Mouse (Mus musculus): Measurements from ENCODE around the gene Prr29. TPM values are rescaled to one million over a fixed set of nuclear protein-coding genes. Genes with fewer than 3 reads are reported as not detected.

The Prr29 gene
- polyA plus RNA-seq, 1 experiment from 2014 or later, result 0.60 TPM

DNA sequence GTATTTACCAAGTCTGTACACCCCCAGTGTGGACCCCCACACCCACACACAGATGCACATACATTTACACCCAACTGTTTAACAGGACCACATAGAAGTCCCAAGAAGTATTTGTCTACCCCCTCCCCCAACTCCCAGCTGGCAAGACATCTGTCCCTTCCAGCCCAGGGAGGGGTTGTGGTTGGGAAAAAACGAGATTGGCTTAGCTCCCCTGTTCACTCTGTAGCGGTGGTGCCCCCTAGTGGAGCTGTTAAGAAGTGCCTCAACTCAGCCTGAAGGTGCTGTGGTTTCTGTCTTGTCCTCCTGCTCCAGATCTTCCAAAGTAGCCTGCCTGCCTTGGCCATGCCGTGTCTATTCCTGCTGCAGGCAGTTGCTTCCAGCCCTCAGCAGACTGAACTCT is 1.0 kb downstream of the Prr29 start:
- no peak overlapping the region for H3K9ac ChIP-seq (ENCODE audit: low read length)
- ATAC-seq (replicated peaks; ENCODE audit: low FRiP score, low TSS enrichment, low read depth), result no peak

DNA sequence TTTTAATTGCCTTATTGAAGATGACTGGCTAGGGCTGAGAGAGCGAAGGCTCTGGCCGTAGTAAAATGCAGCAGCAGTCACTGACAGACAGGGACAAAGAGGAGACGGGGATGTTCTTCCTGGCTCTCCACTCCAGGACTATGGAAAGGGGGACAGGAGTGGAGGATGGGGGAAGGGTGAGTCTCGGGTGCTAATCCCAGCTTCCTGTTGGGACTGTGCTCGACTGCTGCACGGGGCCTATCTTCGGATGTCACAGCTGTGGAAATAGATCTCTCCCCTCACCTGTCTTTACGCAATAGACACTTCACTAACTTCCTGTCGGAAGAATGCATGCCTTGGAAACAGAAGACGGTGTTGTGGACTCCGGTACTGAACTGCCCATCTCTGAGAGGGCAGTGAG is 8.7 kb downstream of the Prr29 start:
- Histone ChIP-seq H3K36me3 (ENCODE audit: control insufficient read depth, insufficient read depth, low read length) (no peaks in the 10 kb centered on the region), H3K4me3 (ENCODE audit: low read depth, low read length) (no peak overlapping the region), H3K27me3 (replicated peaks; ENCODE audit: control insufficient read depth, insufficient read depth, low read length) (no peaks in the 10 kb centered on the region), H3K9me3 (ENCODE audit: control insufficient read depth, low read length) (no peaks in the 10 kb centered on the region), H3K9ac (ENCODE audit: low read length) (no peak overlapping the region), H3K27ac (ENCODE audit: low read depth) (no peak overlapping the region; the same call in 1 of the 2 replicates), H3K4me1 (replicated peaks; ENCODE audit: control insufficient read depth, insufficient read depth, low read length) (peaks cover 10% of the 10 kb centered on the region), H3K4me2 (ENCODE audit: low read length) (no peak overlapping the region)
- no peak for DNase-seq (ENCODE audit: low spot score)
- 38% methylated on average over 11 of the region's 11 CpGs for WGBS
- 0 out of 2 replicates have a peak, but pooled peaks have one; percentile 40 for ATAC-seq (replicated peaks; ENCODE audit: low FRiP score, low TSS enrichment, low read depth)

More for the DNA sequence above, 1.0 kb downstream of the Prr29 start:
- no peaks in the 10 kb centered on the region for H3K27me3 ChIP-seq (replicated peaks; ENCODE audit: control insufficient read depth, insufficient read depth, low read length)
- DNase-seq (ENCODE audit: low spot score), result peak; percentile 89
- no peak overlapping the region for H3K4me3 ChIP-seq (ENCODE audit: low read depth, low read length)
- no peaks in the 10 kb centered on the region for H3K36me3 ChIP-seq (ENCODE audit: control insufficient read depth, insufficient read depth, low read length)
- H3K27ac ChIP-seq (ENCODE audit: low read depth), result no peak overlapping the region
- no peaks in the 10 kb centered on the region for H3K9me3 ChIP-seq (ENCODE audit: control insufficient read depth, low read length)
- WGBS, result 8% methylated on average over 3 of the region's 3 CpGs
- no peak overlapping the region for H3K4me2 ChIP-seq (ENCODE audit: low read length)
- 0 out of 2 replicates have a peak, but pooled peaks cover 6% of the 10 kb centered on the region for H3K4me1 ChIP-seq (replicated peaks; ENCODE audit: control insufficient read depth, insufficient read depth, low read length)

DNA sequence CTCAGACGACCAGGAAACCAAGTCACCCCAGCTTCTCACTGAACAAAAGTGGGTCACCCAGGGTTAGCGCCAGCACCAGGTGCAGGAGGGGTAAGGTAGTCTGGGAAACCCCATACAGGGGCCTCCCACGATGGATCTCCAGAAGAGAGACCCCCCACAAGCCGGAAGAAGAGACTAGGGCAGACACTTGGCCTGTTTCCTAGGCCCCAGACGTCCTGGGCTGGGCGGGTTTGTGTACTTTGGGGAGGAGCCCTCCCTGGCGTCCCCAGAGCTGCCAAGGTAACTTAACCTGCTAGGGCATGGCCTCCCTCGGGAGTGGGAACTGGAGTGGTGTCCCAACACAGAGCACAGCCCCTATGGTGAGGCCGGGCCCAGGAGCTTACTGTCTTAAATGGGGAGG is 9.3 kb downstream of the Prr29 start:
- peak; percentile 60 for DNase-seq (ENCODE audit: low spot score)
- H3K27ac ChIP-seq (ENCODE audit: low read depth), result no peak overlapping the region; the same call in 1 of the 2 replicates
- H3K27me3 ChIP-seq (replicated peaks; ENCODE audit: control insufficient read depth, insufficient read depth, low read length), result no peaks in the 10 kb centered on the region
- H3K4me3 ChIP-seq (ENCODE audit: low read depth, low read length), result no peak overlapping the region
- H3K36me3 ChIP-seq (ENCODE audit: control insufficient read depth, insufficient read depth, low read length), result no peaks in the 10 kb centered on the region
- no peak overlapping the region; the same call in 1 of the 2 replicates for H3K4me2 ChIP-seq (ENCODE audit: low read length)
- 25% methylated on average over 9 of the region's 9 CpGs for WGBS
- H3K4me1 ChIP-seq (replicated peaks; ENCODE audit: control insufficient read depth, insufficient read depth, low read length), result peaks cover 10% of the 10 kb centered on the region
- no peak overlapping the region for H3K9ac ChIP-seq (ENCODE audit: low read length)
- no peaks in the 10 kb centered on the region for H3K9me3 ChIP-seq (ENCODE audit: control insufficient read depth, low read length)
- peak; percentile 55 for ATAC-seq (replicated peaks; ENCODE audit: low FRiP score, low TSS enrichment, low read depth)

- Histone ChIP-seq H3K9ac (ENCODE audit: low read length) (no peak overlapping the region), H3K4me1 (replicated peaks; ENCODE audit: control insufficient read depth, insufficient read depth, low read length) (peaks cover 10% of the 10 kb centered on the region), H3K36me3 (ENCODE audit: control insufficient read depth, insufficient read depth, low read length) (no peaks in the 10 kb centered on the region), H3K27me3 (replicated peaks; ENCODE audit: control insufficient read depth, insufficient read depth, low read length) (no peaks in the 10 kb centered on the region), H3K9me3 (ENCODE audit: control insufficient read depth, low read length) (no peaks in the 10 kb centered on the region), H3K4me3 (ENCODE audit: low read depth, low read length) (no peak overlapping the region), H3K27ac (ENCODE audit: low read depth) (no peak overlapping the region), H3K4me2 (ENCODE audit: low read length) (no peak overlapping the region)
- DNase-seq (ENCODE audit: low spot score) (no peak), ATAC-seq (replicated peaks; ENCODE audit: low FRiP score, low TSS enrichment, low read depth) (peak; percentile 3; the same call in 1 of the 2 replicates)
- 75% methylated on average over 5 of the region's 5 CpGs for WGBS
Measured at GRCm38 (mm10) chr11:106374979-106375378, 9.7 kb downstream of the Prr29 start.

GRCm38 (mm10) chr11:106381011-106381410 is 15.7 kb downstream of the Prr29 start:
- WGBS, result 77% methylated on average over 11 of the region's 11 CpGs
- ATAC-seq (replicated peaks; ENCODE audit: low FRiP score, low TSS enrichment, low read depth) (no peak), DNase-seq (ENCODE audit: low spot score) (no peak)
- Histone ChIP-seq H3K27ac (ENCODE audit: low read depth) (no peak overlapping the region), H3K36me3 (ENCODE audit: control insufficient read depth, insufficient read depth, low read length) (no peaks in the 10 kb centered on the region), H3K4me3 (ENCODE audit: low read depth, low read length) (peak overlapping the region; percentile 2; the same call in 1 of the 2 replicates), H3K9me3 (ENCODE audit: control insufficient read depth, low read length) (no peaks in the 10 kb centered on the region), H3K4me1 (replicated peaks; ENCODE audit: control insufficient read depth, insufficient read depth, low read length) (no peaks in the 10 kb centered on the region), H3K27me3 (replicated peaks; ENCODE audit: control insufficient read depth, insufficient read depth, low read length) (no peaks in the 10 kb centered on the region), H3K9ac (ENCODE audit: low read length) (no peak overlapping the region), H3K4me2 (ENCODE audit: low read length) (0 out of 2 replicates have a peak overlapping the region, but pooled peaks have one; percentile 3)

DNA sequence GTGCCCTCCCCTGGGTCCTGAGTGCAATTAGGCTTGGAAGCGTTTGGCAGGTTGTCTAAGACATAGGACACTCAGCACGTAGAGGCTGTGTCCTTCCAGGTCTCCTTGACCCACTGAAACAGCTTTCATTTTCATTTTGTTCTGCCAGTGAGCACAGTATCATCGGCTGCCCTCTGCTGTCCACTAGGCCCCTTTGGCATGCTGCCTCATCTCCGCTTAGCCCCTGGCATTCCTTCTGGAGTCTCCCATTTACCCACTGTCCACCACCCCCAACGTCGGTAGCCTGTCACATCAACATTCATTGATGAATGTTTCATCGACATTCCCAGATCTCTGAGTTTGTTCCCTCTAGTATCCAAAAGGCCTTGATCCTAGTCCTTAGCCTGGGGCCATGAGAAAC is 16.6 kb downstream of the Prr29 start:
- Histone ChIP-seq H3K4me3 (ENCODE audit: low read depth, low read length) (peak overlapping the region; percentile 2; the same call in 1 of the 2 replicates), H3K27me3 (replicated peaks; ENCODE audit: control insufficient read depth, insufficient read depth, low read length) (no peaks in the 10 kb centered on the region), H3K9ac (ENCODE audit: low read length) (no peak overlapping the region), H3K4me2 (ENCODE audit: low read length) (no peak overlapping the region), H3K36me3 (ENCODE audit: control insufficient read depth, insufficient read depth, low read length) (no peaks in the 10 kb centered on the region), H3K4me1 (replicated peaks; ENCODE audit: control insufficient read depth, insufficient read depth, low read length) (no peaks in the 10 kb centered on the region), H3K27ac (ENCODE audit: low read depth) (no peak overlapping the region), H3K9me3 (ENCODE audit: control insufficient read depth, low read length) (no peaks in the 10 kb centered on the region)
- no peak for DNase-seq (ENCODE audit: low spot score)
- 84% methylated on average over 7 of the region's 7 CpGs for WGBS
- ATAC-seq (replicated peaks; ENCODE audit: low FRiP score, low TSS enrichment, low read depth), result no peak

- Histone ChIP-seq H3K4me1 (replicated peaks; ENCODE audit: control insufficient read depth, insufficient read depth, low read length) (no peaks in the 10 kb centered on the region), H3K36me3 (ENCODE audit: control insufficient read depth, insufficient read depth, low read length) (no peaks in the 10 kb centered on the region), H3K27me3 (replicated peaks; ENCODE audit: control insufficient read depth, insufficient read depth, low read length) (no peaks in the 10 kb centered on the region), H3K4me3 (ENCODE audit: low read depth, low read length) (no peak overlapping the region), H3K4me2 (ENCODE audit: low read length) (no peak overlapping the region), H3K27ac (ENCODE audit: low read depth) (no peak overlapping the region), H3K9ac (ENCODE audit: low read length) (no peak overlapping the region), H3K9me3 (ENCODE audit: control insufficient read depth, low read length) (no peaks in the 10 kb centered on the region)
- WGBS, result 70% methylated on average over 5 of the region's 5 CpGs
- DNase-seq (ENCODE audit: low spot score), result no peak
- ATAC-seq (replicated peaks; ENCODE audit: low FRiP score, low TSS enrichment, low read depth), result no peak; the same call in 1 of the 2 replicates
Measured at GRCm38 (mm10) chr11:106382424-106382823, 17.2 kb downstream of the Prr29 start.

DNA sequence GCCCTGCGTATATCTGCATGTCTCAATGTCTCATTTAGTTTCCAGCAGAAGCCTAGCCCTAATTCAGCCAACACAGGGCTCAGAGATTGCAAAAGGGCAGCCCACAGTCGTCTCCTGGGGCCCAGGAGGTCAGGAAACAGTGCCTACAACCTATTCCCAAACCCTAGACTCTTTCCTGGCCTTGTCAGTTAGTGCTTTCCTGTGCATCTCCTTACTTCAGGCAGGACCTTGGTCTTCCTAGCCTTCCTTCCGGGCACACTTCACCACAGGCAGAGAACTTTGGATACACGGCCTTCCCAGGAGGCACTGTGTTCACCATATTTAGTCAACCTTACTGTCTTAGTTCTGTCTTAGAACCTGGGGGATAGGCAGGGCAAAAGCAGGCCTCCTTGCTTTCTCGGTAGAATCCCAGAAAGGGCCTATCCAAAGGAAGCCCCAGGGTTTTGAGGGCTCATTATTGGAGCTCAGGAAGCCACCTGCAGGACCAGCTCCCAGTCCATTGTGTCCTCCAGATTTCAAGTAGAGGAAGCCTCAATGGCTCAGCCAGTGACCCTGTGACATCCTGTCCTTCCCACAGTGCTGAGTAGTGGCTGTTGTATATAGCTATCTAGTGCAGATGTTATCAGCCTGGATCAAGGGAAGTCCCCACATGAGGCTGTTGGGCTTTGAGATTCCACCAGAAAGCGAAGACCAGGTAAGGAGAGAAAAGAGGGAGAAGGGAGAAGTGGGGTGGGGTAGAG is 17.9 kb downstream of the Prr29 start:
- no peak overlapping the region for H3K9ac ChIP-seq (ENCODE audit: low read length)
- H3K4me3 ChIP-seq (ENCODE audit: low read depth, low read length), result no peak overlapping the region
- peak overlapping the region; percentile 54; the same call in 1 of the 2 replicates for H3K27ac ChIP-seq (ENCODE audit: low read depth)
- H3K36me3 ChIP-seq (ENCODE audit: control insufficient read depth, insufficient read depth, low read length), result no peaks in the 10 kb centered on the region
- DNase-seq (ENCODE audit: low spot score) (no peak), ATAC-seq (replicated peaks; ENCODE audit: low FRiP score, low TSS enrichment, low read depth) (no peak)
- no peaks in the 10 kb centered on the region for H3K4me1 ChIP-seq (replicated peaks; ENCODE audit: control insufficient read depth, insufficient read depth, low read length)
- H3K4me2 ChIP-seq (ENCODE audit: low read length), result no peak overlapping the region
- WGBS, result 75% methylated on average over 6 of the region's 6 CpGs
- no peaks in the 10 kb centered on the region for H3K9me3 ChIP-seq (ENCODE audit: control insufficient read depth, low read length)
- no peaks in the 10 kb centered on the region for H3K27me3 ChIP-seq (replicated peaks; ENCODE audit: control insufficient read depth, insufficient read depth, low read length)

- H3K9ac ChIP-seq (ENCODE audit: low read length), result no peak overlapping the region
- peaks cover 9% of the 10 kb centered on the region; the same call in 1 of the 2 replicates for H3K4me1 ChIP-seq (replicated peaks; ENCODE audit: control insufficient read depth, insufficient read depth, low read length)
- H3K4me2 ChIP-seq (ENCODE audit: low read length), result no peak overlapping the region
- ATAC-seq (replicated peaks; ENCODE audit: low FRiP score, low TSS enrichment, low read depth) (no peak), DNase-seq (ENCODE audit: low spot score) (no peak)
- no peaks in the 10 kb centered on the region for H3K27me3 ChIP-seq (replicated peaks; ENCODE audit: control insufficient read depth, insufficient read depth, low read length)
- WGBS, result 85% methylated on average over 3 of the region's 3 CpGs
- H3K4me3 ChIP-seq (ENCODE audit: low read depth, low read length), result no peak overlapping the region
- H3K27ac ChIP-seq (ENCODE audit: low read depth), result no peak overlapping the region
- H3K36me3 ChIP-seq (ENCODE audit: control insufficient read depth, insufficient read depth, low read length), result no peaks in the 10 kb centered on the region
- no peaks in the 10 kb centered on the region for H3K9me3 ChIP-seq (ENCODE audit: control insufficient read depth, low read length)
Measured at GRCm38 (mm10) chr11:106386409-106386808, 21.1 kb downstream of the Prr29 start.

Measured in intestine, embryonic 14.5 days (tissue).